Mouse (Mus musculus): ENCODE measurements around the gene Slc27a2.

DNA sequence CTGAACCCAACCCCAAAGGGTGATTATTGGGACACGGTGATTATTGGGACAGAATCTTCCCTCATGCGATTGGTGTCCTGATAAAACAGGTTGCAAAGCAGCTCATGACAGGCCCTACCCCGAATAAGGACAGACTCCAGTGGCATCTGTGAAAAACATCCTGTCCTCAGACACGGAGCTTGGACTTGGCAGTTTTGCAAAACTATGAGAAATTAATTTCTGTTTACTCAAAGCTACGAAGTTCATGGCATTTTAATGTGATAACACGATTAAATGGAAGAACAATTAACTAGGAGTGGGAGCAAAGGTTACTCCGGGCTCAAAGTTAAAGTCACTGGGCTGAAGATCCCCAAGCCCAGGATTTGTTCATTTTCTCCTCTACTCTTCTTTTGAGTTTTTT lies 2.5 kb upstream of the Slc27a2 start:
- no peak for TF ChIP-seq GATA1 (IDR thresholded peaks at IDR 0.05; ENCODE audit: low read length)
- no peak for TF ChIP-seq TAL1 (IDR thresholded peaks at IDR 0.05; ENCODE audit: low read length)

All from erythroblast, embryonic 14.5 days (primary cell).